Mouse (Mus musculus): ENCODE data around the gene Zbtb9.

- TF ChIP-seq CTCF (IDR thresholded peaks at IDR 0.05; ENCODE audit: borderline replicate concordance, insufficient read depth, low read length) (no peak), POLR2A (IDR thresholded peaks at IDR 0.05; ENCODE audit: low read depth, low read length) (no peak)
These were observed 68.8 kb downstream of the Zbtb9 start for GRCm38 (mm10) chr17:27041787-27042055.

Measured in embryonic fibroblast, embryonic 13.5 days (primary cell).